Mouse (Mus musculus) erythroblast, embryonic 14.5 days (primary cell): Measurements from ENCODE around the gene Slain2. TPM values are rescaled to one million over a fixed set of nuclear protein-coding genes. Genes with fewer than 3 reads are reported as not detected.
"Not testable (repeated sequence)": the region's sequence is repeated elsewhere in the genome, so short reads cannot be mapped to it uniquely, and the experiment has no call there.

ENCODE experiments used
- H3K27me3 ChIP-seq: 2 replicates; pipeline ENCODE4 v1.6.1; 2012; ENCODE audit warnings: inconsistent platforms; ENCODE audit not compliant: control insufficient read depth
- H3K36me3 ChIP-seq: 2 replicates; pipeline ENCODE4 v1.6.1; 2012; ENCODE audit warnings: mild to moderate bottlenecking, inconsistent platforms; ENCODE audit not compliant: control insufficient read depth
- H3K4me1 ChIP-seq: 2 replicates; pipeline ENCODE4 v1.6.1; 2012; ENCODE audit warnings: inconsistent platforms; ENCODE audit not compliant: control insufficient read depth
- H3K4me3 ChIP-seq: replicated peaks from 2 replicates; pipeline ENCODE3; 2012; ENCODE audit warnings: moderate library complexity, mild to moderate bottlenecking, inconsistent platforms
- H3K9me3 ChIP-seq: 2 replicates; pipeline ENCODE4 v1.6.1; 2012; ENCODE audit warnings: low read length, inconsistent platforms, mixed read lengths; ENCODE audit not compliant: control insufficient read depth
- GATA1 ChIP-seq: IDR thresholded peaks from 2 replicates; pipeline ENCODE4 v1.6.1; 2012; ENCODE audit warnings: low read length, inconsistent platforms, mixed read lengths
- TAL1 ChIP-seq: IDR thresholded peaks from 3 replicates; pipeline ENCODE4 v1.6.1; 2012; ENCODE audit warnings: low read length, inconsistent platforms, mixed read lengths
- polyA plus RNA-seq: library from polyadenylated mRNA; stranded (reverse); fragments of >175 nt; gene quantifications from 2 replicates; pipeline ENCODE4 v1.2.3, GENCODE M21; 2012

Gene Slain2
- polyA plus RNA-seq, 1 experiment: 0.08 TPM

DNA sequence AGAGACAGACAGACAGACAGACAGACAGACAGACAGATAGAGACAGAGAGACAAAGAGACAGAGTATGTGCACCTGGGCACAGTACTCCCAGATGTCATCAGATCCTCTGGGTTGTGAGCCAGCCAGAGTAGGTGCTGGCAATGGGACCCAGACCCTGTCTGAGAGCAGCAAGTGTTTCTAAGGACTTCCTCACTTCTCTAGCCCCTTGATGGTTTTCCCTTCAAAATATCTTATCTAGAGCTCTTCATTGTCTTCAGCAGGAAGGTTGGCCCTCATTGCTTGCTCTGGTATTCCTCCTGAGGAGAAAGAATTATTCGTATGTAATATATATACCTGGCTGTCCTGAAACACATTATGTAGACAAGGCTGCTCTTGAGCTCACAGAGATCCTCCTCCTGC is 78.4 kb downstream of the Slain2 start:
- no peaks in the 10 kb centered on the region for H3K4me1 ChIP-seq
- H3K9me3 ChIP-seq: no peaks in the 10 kb centered on the region
- H3K27me3 ChIP-seq: no peaks in the 10 kb centered on the region
- no peaks in the 10 kb centered on the region for H3K36me3 ChIP-seq
- H3K4me3 ChIP-seq: no peak overlapping the region
- TF ChIP-seq GATA1: no peak
- no peak for TF ChIP-seq TAL1

DNA sequence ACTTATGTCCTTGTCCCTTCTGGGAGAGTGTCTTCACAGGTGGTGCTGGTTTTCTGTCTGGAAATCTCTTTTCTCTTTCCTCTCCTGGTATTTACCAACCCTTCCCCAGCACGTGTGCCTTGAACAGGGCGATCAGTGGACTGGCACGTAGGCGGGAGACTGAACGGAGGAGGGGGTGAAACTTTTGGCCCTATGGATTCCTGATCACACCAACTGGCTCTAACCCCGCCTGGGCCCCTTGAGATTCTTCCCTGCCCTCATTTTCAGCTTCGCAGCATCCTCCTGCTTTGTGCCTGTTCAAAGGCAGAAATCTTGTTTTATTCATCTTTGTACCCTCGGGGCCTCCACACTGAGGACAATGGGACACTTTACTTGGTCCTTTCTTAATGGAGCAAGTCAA is 80.3 kb downstream of the Slain2 start:
- Histone ChIP-seq H3K27me3 (no peaks in the 10 kb centered on the region), H3K4me3 (no peak overlapping the region), H3K36me3 (no peaks in the 10 kb centered on the region), H3K4me1 (no peaks in the 10 kb centered on the region), H3K9me3 (no peaks in the 10 kb centered on the region)
- no peak for TF ChIP-seq TAL1
- no peak for TF ChIP-seq GATA1

DNA sequence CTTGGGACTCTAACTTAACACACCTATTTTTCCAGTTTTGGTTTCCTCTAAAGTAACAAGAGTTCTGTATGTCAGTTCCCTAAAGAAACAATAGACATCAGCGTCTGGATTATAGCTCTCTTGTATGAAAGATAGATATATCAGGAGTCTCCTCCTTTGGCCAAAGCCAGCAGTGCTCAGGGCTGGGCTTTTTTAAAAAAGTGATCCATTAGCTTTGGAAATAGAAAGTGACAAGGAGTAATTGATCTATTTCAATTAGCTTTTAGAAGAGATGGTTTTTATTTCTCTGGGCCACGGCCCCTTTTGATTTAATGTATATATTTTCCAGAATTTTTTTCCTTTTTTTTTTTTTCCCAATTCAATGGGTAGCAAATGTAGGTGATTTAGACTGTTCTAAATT is 80.8 kb downstream of the Slain2 start:
- H3K4me3 ChIP-seq: no peak overlapping the region

DNA sequence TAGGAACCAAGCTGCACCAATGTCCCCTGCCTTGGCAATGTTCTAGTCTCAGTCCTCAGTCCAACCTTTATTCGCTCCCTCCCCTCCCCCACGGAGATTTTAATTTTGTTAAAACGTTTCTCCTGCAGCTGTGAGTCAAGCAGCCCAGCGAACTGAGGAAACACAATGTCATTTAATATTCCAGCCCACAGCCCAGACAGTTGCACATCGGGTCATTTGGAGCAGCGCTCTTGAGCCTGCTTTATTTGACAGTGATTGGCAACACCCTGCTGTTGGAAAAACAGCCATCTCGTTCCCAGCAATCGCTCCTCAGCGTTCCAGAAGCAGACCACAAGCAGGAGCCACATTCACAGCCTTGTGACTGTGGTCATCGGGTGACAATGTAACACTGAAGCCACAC is 81.3 kb downstream of the Slain2 start:
- Histone ChIP-seq H3K4me3 (no peak overlapping the region), H3K4me1 (no peaks in the 10 kb centered on the region)
- TF ChIP-seq TAL1: no peak
- TF ChIP-seq GATA1: no peak

More for the DNA sequence above, 80.8 kb downstream of the Slain2 start:
- TF ChIP-seq TAL1 (no peak), GATA1 (no peak)
- Histone ChIP-seq H3K27me3 (no peaks in the 10 kb centered on the region), H3K4me1 (no peaks in the 10 kb centered on the region), H3K9me3 (no peaks in the 10 kb centered on the region), H3K36me3 (no peaks in the 10 kb centered on the region)

DNA sequence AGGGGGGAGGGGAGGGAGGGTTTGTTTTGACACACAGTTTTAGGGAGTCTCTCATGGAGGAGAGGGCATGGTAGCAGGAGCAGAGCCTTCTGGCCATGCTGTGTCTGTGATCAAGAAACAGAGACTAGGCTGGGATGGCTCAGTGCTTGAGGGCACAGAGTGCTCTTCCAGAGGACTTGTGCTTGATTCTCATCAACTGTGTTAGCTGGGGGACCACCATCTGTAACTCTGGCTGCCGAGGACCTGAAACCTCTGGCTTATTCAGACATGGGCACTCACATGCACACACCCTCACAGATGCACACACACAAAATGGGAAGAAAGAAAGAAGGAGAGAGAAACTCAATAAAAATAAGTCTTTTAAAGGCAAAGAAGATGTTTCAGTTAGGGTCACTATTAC is 84.4 kb downstream of the Slain2 start:
- not testable (repeated sequence) for H3K36me3 ChIP-seq, H3K27me3 ChIP-seq, H3K4me3 ChIP-seq, H3K9me3 ChIP-seq, H3K4me1 ChIP-seq

More for the DNA sequence above, 81.3 kb downstream of the Slain2 start:
- Histone ChIP-seq H3K27me3 (no peaks in the 10 kb centered on the region), H3K9me3 (no peaks in the 10 kb centered on the region), H3K36me3 (no peaks in the 10 kb centered on the region)

DNA sequence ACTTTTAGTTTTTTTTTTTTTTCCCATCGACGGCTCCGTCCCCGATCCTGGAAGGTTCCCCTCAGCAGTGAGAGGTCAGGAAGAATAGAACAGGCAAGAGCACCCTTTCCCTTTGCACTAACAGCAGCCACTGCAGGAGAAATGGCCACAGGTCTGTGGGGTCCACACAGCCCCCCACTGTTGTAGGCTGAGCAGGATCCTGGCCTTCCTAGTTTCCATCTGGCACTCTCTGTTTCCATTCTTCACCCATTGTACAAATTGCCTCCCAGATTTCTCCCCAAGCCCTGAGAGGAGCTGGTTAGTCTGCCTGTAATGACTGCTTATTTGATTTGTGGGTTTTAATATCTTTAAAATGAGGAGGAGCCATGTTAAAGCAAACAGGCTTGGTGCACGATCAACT is 89.9 kb downstream of the Slain2 start:
- Histone ChIP-seq H3K9me3 (peaks cover 4% of the 10 kb centered on the region; the same call in 1 of the 2 replicates), H3K27me3 (peaks cover 47% of the 10 kb centered on the region), H3K4me1 (peaks cover 2% of the 10 kb centered on the region), H3K4me3 (no peak overlapping the region), H3K36me3 (no peaks in the 10 kb centered on the region)
- TF ChIP-seq GATA1 (no peak), TAL1 (no peak)

DNA sequence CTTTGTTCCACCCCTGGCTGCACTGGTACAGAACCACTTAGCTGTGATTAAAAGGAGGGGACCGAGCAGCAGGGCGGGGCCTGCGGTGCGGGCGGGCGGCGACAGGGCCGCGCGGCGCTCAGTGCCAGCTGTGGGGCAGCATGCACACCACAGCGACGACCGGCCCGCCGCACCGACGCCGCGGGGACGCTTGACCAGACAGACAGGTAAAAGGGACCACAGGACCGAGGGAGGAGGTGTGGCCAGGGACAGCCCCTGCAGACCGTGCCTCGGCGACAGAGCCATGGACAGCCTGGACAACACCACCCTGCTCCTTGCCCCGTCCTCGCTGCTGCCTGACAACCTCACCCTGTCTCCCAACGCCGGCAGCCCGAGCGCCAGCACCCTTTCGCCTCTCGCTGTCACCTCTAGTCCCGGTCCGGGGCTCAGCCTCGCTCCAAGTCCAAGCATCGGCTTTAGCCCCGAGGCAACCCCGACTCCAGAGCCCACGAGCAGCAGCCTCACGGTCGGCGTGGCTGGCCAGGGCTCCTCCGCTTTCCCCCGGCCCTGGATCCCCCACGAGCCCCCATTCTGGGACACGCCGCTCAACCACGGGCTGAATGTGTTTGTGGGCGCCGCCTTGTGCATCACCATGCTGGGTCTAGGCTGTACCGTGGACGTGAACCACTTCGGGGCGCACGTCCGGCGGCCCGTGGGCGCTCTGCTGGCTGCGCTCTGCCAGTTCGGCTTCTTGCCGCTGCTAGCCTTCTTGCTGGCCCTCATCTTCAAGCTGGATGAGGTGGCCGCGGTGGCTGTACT is 92.9 kb downstream of the Slain2 start, which contains the start of gene Slc10a4:
Gene Slc10a4 (plus strand): TSS at position 100 of the 798 bp plus-strand sequence.
- H3K9me3 ChIP-seq: peaks cover 4% of the 10 kb centered on the region; the same call in 1 of the 2 replicates
- no peaks in the 10 kb centered on the region for H3K36me3 ChIP-seq
- TF ChIP-seq TAL1: no peak
- TF ChIP-seq GATA1: no peak
- H3K4me3 ChIP-seq: no peak within 1 kb of the TSS
- H3K4me1 ChIP-seq: peaks cover 2% of the 10 kb centered on the region
- peaks cover 53% of the 10 kb centered on the region for H3K27me3 ChIP-seq

DNA sequence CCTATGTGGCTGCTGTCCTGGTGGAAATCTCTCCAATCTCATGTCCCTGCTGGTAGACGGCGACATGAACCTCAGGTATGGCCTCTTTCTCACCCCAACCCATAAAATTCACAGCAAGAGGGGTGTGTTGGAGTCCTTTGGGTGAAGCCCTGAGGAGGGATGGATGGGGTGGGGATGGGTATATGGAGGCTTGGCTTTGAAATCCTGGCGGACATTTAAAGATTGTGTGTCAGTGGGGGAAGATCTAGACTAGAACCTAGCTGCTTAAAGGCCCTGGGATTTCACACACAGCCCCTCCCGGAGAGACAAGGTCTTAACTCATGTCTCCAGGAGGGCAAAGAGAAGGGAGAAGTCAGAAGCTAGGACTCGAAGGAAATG is 93.5 kb downstream of the Slain2 start:
- Histone ChIP-seq H3K36me3 (no peaks in the 10 kb centered on the region), H3K27me3 (peaks cover 59% of the 10 kb centered on the region), H3K9me3 (peaks cover 4% of the 10 kb centered on the region; the same call in 1 of the 2 replicates), H3K4me3 (no peak overlapping the region), H3K4me1 (peaks cover 2% of the 10 kb centered on the region)
- TF ChIP-seq TAL1 (no peak), GATA1 (no peak)

DNA sequence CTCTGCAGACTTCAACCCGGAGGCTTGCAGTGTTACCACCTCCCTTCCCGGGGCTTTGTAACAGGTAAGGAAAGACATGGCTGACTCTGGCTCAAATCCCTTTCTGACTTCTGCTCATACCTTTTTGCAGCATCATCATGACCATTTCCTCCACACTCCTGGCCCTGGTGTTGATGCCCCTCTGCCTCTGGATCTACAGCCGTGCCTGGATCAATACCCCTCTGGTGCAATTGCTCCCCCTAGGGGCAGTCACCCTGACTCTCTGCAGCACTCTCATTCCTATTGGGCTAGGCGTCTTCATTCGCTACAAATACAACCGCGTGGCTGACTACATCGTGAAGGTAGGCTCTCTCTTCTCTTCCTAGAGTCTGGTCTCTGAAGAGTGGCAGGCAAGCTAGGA is 94.1 kb downstream of the Slain2 start:
- not testable (repeated sequence) for H3K4me1 ChIP-seq, H3K4me3 ChIP-seq, H3K9me3 ChIP-seq, H3K36me3 ChIP-seq
- peaks cover 66% of the 10 kb centered on the region for H3K27me3 ChIP-seq

DNA sequence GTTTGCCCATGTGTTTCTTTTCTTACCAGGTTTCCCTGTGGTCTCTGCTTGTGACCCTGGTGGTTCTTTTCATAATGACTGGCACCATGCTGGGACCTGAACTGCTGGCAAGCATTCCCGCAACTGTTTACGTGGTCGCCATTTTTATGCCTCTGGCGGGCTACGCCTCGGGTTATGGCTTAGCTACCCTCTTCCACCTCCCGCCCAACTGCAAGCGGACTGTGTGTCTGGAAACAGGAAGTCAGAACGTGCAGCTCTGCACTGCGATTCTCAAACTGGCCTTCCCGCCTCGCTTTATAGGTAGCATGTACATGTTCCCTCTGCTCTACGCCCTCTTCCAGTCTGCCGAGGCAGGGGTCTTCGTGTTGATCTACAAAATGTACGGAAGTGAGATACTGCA is 97.7 kb downstream of the Slain2 start:
- H3K36me3 ChIP-seq, H3K4me1 ChIP-seq, H3K4me3 ChIP-seq, H3K9me3 ChIP-seq: not testable (repeated sequence)
- H3K27me3 ChIP-seq: peaks cover 70% of the 10 kb centered on the region

DNA sequence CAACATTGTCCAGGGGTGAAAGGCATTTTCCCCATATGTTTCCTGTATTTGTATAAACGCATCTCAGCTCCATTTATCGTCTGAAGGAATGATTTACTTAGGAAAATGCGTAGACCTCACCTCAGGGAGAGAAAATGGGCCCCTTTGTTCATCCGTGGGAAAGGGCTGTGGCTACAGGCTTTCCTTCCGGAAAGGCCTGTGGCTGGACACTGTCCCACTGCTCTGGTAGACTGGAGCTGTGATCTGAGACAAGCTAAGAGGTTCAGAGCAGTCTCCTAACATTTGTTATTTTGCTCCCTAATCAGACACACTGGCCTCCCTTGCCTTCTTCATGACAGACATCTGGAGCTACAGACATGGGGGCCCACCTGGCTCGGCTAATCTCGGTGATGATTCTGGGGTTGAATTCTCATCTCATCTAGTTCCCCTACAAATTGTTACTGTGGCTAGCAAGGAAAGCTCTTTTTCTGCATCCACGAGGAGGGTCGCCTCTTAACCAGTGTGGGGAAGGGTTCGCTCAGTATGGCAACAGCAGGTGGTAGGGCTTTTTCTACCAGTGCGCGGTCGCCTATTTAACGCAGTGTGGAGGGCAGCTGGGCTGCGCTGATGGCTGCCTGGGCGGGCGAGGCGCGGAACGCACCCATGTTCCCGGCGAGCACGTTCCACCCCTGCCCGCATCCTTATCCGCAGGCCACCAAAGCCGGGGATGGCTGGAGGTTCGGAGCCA is 98.9 kb downstream of the Slain2 start:
- peaks cover 61% of the 10 kb centered on the region for H3K27me3 ChIP-seq
- not testable (repeated sequence) for H3K4me3 ChIP-seq, H3K4me1 ChIP-seq, H3K9me3 ChIP-seq, H3K36me3 ChIP-seq

DNA sequence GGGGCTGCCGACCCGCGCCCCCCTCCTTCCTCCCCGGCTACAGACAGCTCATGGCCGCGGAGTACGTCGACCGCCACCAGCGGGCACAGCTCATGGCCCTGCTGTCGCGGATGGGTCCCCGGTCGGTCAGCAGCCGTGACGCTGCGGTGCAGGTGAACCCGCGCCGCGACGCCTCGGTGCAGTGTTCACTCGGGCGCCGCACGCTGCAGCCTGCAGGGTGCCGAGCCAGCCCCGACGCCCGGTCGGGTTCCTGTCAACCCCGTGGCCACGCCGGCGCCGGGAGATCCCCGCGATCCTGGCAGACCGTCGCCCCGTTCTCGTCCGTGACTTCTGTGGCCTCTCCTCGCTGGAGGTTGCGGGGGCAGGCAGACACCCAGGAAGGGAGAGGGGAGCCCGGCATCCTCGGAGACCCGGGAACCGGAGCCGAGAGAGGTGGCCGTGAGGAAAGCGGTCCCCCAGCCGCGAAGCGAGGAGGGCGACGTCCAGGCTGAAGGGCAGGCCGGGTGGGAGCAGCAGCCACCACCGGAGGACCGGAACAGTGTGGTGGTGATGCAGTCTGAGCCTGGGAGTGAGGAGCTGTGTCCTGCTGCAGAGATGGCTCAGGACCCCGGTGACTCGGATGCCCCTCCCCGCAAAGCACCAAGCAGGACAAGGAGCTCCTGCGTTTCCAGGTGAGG is 99.6 kb downstream of the Slain2 start:
- peaks cover 54% of the 10 kb centered on the region for H3K27me3 ChIP-seq
- not testable (repeated sequence) for H3K36me3 ChIP-seq, H3K4me3 ChIP-seq, H3K4me1 ChIP-seq, H3K9me3 ChIP-seq
